Mouse (Mus musculus) 3T3-L1 (cell line): ENCODE data around the gene Dclre1c.
"Not testable (repeated sequence)": the region's sequence is repeated elsewhere in the genome, so short reads cannot be mapped to it uniquely, and the experiment has no call there.

Experiments used
- DNase-seq: peaks from one replicate; pipeline ENCODE4 v3.0.0-alpha.2; 2015; ENCODE audit warnings: low read depth, low spot score

Dclre1c gene

GRCm38 (mm10) chr2:3423841-3424578 lies at the start of gene Dclre1c:
Gene Dclre1c, plus strand, starts transcription at chr2:3424131.
- peak; percentile 98 for DNase-seq

DNA sequence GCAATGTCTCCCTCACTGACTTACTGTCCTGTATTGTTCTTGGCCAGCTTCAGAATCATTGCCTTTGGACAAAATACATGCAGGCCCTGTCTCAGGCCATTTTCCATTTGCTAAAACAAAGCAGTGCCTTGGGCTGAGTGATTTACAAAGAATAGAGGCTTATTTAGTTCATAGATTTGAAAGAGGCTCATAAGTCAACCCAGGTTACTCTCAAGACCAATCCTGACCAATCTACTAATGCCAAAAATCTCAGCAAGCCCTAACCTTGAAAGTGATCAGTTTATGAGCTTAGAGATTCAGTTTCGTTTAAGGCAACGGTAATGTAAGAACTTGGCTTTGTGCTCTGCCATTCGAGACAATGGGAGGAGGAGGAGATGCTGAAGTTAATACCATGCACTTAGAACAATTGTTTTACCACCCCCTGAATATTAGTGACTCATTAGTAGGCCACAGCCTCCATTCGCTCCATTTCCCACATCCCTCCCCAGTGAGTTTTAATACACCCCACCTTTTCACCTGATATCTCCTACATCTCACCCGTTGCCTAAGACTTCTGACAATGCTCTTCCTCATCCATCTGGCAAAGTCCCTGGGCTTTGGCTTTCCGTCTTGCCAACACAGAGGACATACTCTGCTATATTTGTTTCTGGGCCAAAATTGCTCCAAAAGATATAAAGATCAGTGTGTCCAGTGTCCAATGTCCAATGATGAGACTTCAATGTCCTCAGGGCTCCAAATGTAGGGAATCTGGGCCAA lies 36.6 kb upstream of the Dclre1c start:
- no peak for DNase-seq

DNA sequence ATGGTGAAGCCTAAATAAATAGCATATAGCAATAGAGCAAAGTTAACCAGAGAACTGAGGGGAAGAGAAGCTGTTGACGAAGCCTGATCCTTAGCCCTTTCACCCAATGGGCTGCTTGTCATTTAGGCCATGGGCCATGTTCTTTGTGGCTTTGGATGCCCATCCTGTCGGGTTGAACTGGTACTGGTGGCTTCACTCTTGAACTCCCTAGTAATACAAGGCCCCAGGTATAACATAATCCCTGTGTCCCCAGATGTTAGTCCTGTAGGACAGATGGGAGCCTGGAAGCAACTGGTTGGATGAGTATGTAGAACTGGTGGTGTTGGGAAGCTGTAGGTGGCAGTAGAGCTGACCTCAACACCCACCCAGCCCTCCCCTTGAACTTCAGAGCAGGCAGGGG lies 32.0 kb upstream of the Dclre1c start:
- DNase-seq: no peak

DNA sequence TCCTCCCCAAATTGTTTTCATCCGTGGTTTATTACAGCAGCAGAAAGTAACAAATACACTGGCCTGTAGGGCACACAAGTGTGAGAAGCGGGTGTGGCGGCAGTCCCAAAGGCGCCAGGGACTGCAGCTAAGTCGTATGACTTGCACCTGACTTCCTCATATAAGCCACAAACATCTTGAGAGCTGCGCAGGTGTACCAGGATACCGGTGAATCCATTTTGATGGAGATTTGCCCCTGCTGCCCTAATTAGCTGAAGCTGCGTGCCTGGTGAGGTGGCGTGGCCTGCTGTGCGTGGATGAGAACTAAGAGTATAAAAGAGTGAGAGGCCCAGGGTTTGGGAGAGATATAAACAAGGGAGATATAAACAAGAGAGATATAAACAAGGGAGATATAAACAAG lies 26.8 kb upstream of the Dclre1c start, which contains the start of gene Olah:
Gene Olah, minus strand, starts transcription at position 101 of the 400 bp plus-strand sequence.
- not testable (repeated sequence) for DNase-seq

- no peak for DNase-seq
Observed at GRCm38 (mm10) chr2:3405981-3406380, 17.9 kb upstream of the Dclre1c start.

DNA sequence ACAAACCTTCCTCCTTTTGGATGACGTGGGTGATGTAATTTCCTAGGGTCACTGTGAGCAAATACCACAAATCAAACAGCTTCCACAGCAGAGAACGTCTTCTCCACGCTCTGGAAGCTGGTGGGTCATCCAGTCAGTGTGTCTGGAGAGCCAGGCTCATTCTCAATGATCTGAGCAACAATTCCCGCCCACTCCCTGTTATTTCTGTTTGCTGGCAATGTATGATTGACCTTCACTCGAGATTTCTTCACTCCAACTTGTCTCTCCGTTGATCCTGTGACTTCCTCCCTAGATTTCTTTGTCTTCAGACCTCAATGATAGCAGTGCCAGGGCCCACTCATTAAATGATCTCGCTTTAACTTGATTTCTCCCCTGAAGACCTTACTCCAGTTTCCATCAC lies 16.2 kb upstream of the Dclre1c start:
- DNase-seq: no peak

GRCm38 (mm10) chr2:3414241-3414640 lies 9.7 kb upstream of the Dclre1c start:
- DNase-seq: peak; percentile 76

GRCm38 (mm10) chr2:3415676-3416075 lies 8.3 kb upstream of the Dclre1c start:
- no peak for DNase-seq

GRCm38 (mm10) chr2:3418883-3419431 lies 5.0 kb upstream of the Dclre1c start:
- peak; percentile 91 for DNase-seq

DNA sequence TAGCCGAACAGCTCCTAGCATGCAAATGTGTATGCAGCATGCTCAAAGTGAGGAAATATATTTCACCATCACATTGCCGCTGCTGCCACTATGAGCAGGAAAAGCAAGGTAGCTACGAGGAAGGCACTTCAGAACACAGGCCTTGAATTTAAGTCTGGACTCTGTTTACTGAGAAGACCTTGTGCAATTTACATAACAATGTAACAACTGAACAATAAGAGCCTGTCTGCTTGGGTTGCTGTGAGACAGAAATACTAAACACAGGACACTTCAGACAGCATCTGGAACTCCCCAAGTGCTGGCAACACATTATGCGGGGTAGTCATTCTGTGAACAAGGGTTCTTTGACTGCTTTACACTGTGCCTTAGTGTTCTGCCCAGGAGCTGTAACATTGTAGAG lies 3.8 kb upstream of the Dclre1c start:
- no peak for DNase-seq

DNA sequence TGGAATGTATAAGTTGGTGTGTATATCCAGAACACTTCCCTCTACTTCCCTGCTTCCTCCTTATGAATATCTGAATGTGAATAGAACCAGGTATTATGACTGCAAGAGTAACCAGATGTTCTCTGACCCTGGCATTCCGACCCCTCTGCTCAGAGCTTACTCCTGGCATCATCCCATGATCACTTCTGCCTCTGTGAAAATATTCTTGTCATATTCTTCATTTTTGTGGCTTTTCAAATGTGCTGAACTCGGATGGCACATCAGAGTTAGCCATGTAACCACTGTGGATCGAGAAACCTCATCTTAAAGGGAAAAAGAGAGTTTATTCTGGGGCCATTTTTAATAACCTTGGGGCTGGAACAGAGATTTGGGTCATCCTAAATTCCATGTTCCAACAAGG lies 1.4 kb upstream of the Dclre1c start, which contains the start of gene Meig1:
Gene Meig1, minus strand, starts transcription at position 101 of the 400 bp plus-strand sequence.
- DNase-seq: peak; percentile 38

GRCm38 (mm10) chr2:3424579-3424910 lies 614 bp downstream of the Dclre1c start:
- DNase-seq: no peak

DNA sequence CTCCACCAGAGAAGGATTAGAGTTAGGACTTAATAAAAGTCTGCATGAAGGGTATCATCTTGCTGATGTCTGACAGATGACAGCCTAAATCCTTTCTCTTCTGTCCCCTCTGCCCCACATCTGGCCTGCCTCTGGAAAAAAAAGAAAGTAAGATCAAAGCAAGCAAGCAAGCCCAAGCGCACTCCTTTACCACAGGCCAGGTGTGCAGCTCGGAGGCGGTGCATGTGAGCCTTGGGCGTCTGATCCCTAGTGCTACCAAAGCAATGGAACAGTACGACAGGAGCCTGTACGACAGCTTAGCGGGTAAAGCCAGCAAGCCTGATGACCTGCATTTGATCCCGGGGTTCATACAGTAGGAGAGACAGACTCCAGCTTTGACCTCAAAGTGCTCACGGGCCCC lies 7.0 kb downstream of the Dclre1c start:
- DNase-seq: no peak

DNA sequence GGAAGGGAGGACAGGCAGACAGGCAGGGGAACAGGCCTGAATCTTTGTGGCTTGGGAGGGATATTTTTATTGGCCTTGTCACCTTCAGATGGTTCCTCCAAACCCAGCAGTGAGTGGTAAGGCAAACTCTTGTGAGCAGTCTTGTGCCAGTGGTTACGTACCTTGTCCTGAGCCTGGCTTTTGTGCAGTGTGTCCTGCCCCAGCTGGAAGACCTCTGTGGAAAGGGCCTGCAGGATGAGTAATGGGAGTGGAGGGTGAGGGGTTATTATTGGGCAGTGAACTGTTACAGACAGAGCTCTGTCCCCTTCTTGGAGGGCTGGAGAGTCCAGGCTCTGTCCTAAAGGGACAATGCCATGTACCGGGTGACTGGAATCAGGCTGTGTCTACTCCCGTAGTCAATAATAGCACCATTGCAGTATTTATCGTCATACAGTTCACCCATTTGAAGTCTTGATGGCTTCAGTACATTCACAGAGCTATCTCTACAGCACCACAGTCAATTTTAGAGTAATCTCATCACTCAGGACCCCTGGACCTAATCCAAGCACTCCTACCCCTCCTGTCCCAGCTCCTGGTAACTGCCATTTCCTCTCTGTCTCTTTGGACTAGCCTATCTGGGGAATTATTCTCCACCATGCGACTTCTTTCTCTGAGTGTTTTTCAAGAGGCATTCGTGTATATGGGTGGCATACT lies 11.6 kb downstream of the Dclre1c start:
- no peak for DNase-seq

DNA sequence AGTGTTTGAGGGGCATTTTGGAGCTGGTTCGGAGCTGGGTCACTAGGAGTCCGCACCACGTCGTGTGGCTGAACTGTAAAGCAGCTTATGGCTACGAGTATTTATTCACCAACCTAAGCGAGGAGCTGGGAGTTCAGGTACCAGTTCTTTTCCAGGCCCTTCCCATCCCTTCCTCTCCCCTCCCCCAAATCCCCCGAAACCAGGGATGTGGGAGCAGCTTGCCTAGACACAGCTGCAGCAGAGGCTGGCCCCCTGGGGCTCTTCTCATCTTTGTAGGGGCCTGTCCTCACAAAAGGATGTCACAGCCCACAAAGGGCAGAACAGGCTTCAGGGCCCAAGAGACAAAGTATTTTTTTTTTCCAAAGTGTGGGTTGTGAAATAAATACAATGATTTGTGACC lies 14.0 kb downstream of the Dclre1c start:
- DNase-seq: no peak

DNA sequence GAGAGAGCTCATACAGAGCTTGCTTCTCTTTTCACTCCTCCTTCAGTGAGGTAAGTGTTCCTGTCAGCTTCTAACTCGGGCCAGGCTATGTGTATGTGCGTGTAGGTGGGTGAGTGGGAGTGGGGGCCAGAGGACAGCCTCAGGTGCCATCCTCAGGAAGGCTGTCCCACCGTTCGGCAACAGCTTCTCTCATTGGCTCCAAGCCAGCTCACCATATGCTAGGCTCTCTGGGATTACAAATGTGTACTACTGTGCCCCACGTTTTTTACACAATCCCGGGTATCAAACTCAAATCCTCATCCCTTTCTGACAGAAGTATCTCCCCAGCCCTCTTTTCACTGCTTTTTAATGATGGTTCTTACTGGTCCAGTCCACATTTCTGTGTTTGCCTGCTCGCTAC lies 20.3 kb downstream of the Dclre1c start:
- no peak for DNase-seq

GRCm38 (mm10) chr2:3445984-3446383 lies 22.1 kb downstream of the Dclre1c start:
- no peak for DNase-seq

GRCm38 (mm10) chr2:3449431-3449830 lies 25.5 kb downstream of the Dclre1c start:
- no peak for DNase-seq

- peak; percentile 58 for DNase-seq
Observed at GRCm38 (mm10) chr2:3453096-3453495, 29.2 kb downstream of the Dclre1c start.

GRCm38 (mm10) chr2:3456590-3456989 lies 32.7 kb downstream of the Dclre1c start:
- DNase-seq: no peak

DNA sequence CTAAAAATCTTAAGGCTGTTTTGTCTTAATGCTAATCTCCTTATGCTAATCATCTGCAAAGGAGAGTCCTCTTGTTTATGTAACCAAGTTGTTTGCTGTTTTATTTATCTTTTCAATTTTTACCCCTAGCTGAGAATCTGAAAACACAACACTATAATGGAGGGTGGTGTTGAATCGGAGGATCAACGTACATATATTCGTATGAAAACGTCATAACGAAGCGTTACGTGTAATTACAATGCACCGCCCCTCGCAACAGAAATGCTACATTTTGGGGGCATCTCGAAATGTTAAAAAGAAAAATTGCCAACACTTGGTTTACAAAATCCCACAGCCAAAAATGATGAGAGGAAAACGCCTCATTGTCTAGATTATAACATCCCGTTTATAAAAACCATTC lies 50.0 kb downstream of the Dclre1c start:
- no peak for DNase-seq

DNA sequence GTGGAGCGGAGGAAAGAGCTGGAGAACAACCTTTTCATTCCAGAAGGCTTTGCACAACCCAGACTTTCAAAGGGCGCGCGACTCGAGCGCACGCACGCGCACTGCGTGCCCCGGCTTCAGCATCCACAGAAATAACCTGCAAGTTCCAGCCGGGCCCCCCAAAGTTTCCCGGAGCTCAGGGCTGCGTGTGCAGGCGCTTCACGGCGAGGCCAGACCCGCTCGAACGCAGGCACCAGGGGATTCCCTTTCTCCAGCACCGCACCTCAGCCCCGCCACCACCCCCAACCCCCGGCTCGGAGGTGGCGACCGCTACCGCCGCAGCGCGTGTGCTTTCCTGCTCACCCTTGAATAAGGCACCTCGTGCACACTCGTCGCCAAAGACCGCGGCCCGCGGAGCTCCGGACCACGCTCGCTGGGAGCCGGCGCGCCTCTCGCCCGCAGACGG lies 50.5 kb downstream of the Dclre1c start:
- DNase-seq: peak; percentile 57
